Comparison of ENCODE assay signal across 22 mouse cellular contexts in the genomic region with DNA sequence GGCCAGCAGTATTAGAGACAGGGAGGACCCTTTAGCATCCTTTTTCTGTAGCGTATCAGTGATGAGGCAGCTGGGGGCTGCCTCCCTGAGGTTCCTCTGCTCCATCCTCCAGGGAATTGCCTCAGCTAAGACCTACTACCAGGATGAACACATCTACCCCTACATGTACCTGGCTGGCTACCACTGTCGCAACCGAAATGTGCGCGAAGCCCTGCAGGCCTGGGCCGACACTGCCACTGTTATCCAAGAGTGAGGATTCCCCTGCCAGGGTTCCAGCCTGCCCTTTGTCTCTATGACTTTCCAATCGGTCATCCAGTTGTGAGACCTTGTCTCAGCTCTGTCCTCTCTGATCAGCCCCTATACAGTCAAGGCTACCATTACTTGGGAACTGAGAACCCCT. TPM values are rescaled to one million over a fixed set of nuclear protein-coding genes. Genes with fewer than 3 reads are reported as not detected.
DNase-seq lines count a peak whose midpoint lies in the region; ATAC-seq and TF ChIP-seq lines count a peak whose summit lies in the region.
"Had no signal": no experiment of that assay in that cellular context is flagged by ENCODE, and none has a peak within 500 bp of the region (broad histone marks: within the 10 kb centered on the region; RNA-seq: fewer than 3 reads in every experiment).

No protein-coding gene starts in this region.

- DNase-seq in forebrain, embryonic 10.5 days (ENCODE audit: extremely low spot score, low spot score) = no peak
- no peak for DNase-seq in limb, embryonic 10.5 days (ENCODE audit: low spot score)
- no peak for DNase-seq in CH12.LX (ENCODE audit: extremely low read depth)
- DNase-seq in hindbrain, embryonic 14.5 days (ENCODE audit: low spot score) = no peak
- DNase-seq: adrenal gland, adult 2 months; adrenal gland, postnatal 14 days; B cell, adult 2 months; cerebellum, adult 18-20 months; cerebellum, adult 9-11 months; cerebellum, postnatal 25 days; gastrocnemius, postnatal 14 days; heart, adult 18-20 months; heart, postnatal 14 days; heart, postnatal 4 days had no signal

- in situ Hi-C loops in CH12.LX (cut with MboI; ENCODE audit: low pct_ligation_motif_present, low pct_unique_long_range_greater_than_20kb, low sequenced_read_pairs) = no loop called here

- dilution Hi-C loops in CH12.LX (cut with MboI; ENCODE audit: extremely low pct_ligation_motif_present, extremely low pct_unique_long_range_greater_than_20kb, low sequenced_read_pairs) = no loop called here

- H3K27ac ChIP-seq in forebrain, embryonic 10.5 days = no peak overlapping the region
- no peak overlapping the region for H3K27ac ChIP-seq in forebrain, embryonic 12.5 days
- H3K27ac ChIP-seq in limb, embryonic 12.5 days = no peak overlapping the region
- H3K27ac ChIP-seq in limb, embryonic 10.5 days = no peak overlapping the region
- H3K27ac ChIP-seq in CH12.LX (ENCODE audit: insufficient read depth, low read depth) = 0 out of 2 replicates have a peak overlapping the region, but pooled peaks have one; percentile 8
- H3K27ac ChIP-seq in embryonic facial prominence, embryonic 13.5 days = no peak overlapping the region
- H3K27ac ChIP-seq in hindbrain, embryonic 14.5 days = no peak overlapping the region
- H3K27ac ChIP-seq: forebrain, embryonic 15.5 days; heart, embryonic 15.5 days; hindbrain, embryonic 15.5 days had no signal

- 98% methylated on average over 7 of the region's 7 CpGs for WGBS in forebrain, embryonic 10.5 days
- WGBS in forebrain, embryonic 12.5 days = 97% methylated on average over 7 of the region's 7 CpGs
- 91% methylated on average over 7 of the region's 7 CpGs for WGBS in limb, embryonic 12.5 days
- WGBS in limb, embryonic 10.5 days = 94% methylated on average over 7 of the region's 7 CpGs
- 93% methylated on average over 7 of the region's 7 CpGs for WGBS in embryonic facial prominence, embryonic 13.5 days
- 98% methylated on average over 7 of the region's 7 CpGs for WGBS in hindbrain, embryonic 14.5 days

- peaks cover 28% of the 10 kb centered on the region for H3K79me2 ChIP-seq in CH12.LX (replicated peaks; ENCODE audit: control insufficient read depth, extremely low read depth, insufficient read depth, poor library complexity, severe bottlenecking)

- TF ChIP-seq EP300 in CH12.LX (IDR thresholded peaks at IDR 0.05; ENCODE audit: low read length) = no peak

- H3K9me3 ChIP-seq in forebrain, embryonic 10.5 days = no peaks in the 10 kb centered on the region
- no peaks in the 10 kb centered on the region for H3K9me3 ChIP-seq in forebrain, embryonic 12.5 days
- no peaks in the 10 kb centered on the region for H3K9me3 ChIP-seq in limb, embryonic 12.5 days
- no peaks in the 10 kb centered on the region for H3K9me3 ChIP-seq in limb, embryonic 10.5 days (replicated peaks)
- no peaks in the 10 kb centered on the region for H3K9me3 ChIP-seq in CH12.LX (replicated peaks; ENCODE audit: low read length)
- no peaks in the 10 kb centered on the region for H3K9me3 ChIP-seq in embryonic facial prominence, embryonic 13.5 days
- no peaks in the 10 kb centered on the region for H3K9me3 ChIP-seq in hindbrain, embryonic 14.5 days (ENCODE audit: control insufficient read depth, low read length)
- H3K9me3 ChIP-seq: forebrain, embryonic 15.5 days; heart, embryonic 12.5 days; heart, embryonic 15.5 days; hindbrain, embryonic 15.5 days had no signal

- no peak overlapping the region for H3K4me2 ChIP-seq in forebrain, embryonic 12.5 days
- no peak overlapping the region for H3K4me2 ChIP-seq in limb, embryonic 12.5 days
- no peak overlapping the region for H3K4me2 ChIP-seq in CH12.LX (ENCODE audit: insufficient read depth, low read depth, poor library complexity, severe bottlenecking)
- no peak overlapping the region for H3K4me2 ChIP-seq in embryonic facial prominence, embryonic 13.5 days
- H3K4me2 ChIP-seq in hindbrain, embryonic 14.5 days (replicated peaks) = no peak overlapping the region
- H3K4me2 ChIP-seq: forebrain, embryonic 15.5 days; heart, embryonic 12.5 days; heart, embryonic 15.5 days had no signal

- no peak for TF ChIP-seq POLR2A in CH12.LX (IDR thresholded peaks at IDR 0.05; ENCODE audit: low read depth, low read length)

- no peak for TF ChIP-seq CTCF in CH12.LX (conservative IDR thresholded peaks at IDR 0.05 in 1 of 2, IDR thresholded peaks at IDR 0.05 in 1 of 2; ENCODE audit: low read depth in 2 of 2, low read length in 2 of 2)

- H3K36me3 ChIP-seq in forebrain, embryonic 10.5 days (replicated peaks) = peaks cover 47% of the 10 kb centered on the region
- H3K36me3 ChIP-seq in forebrain, embryonic 12.5 days (replicated peaks) = peaks cover 45% of the 10 kb centered on the region
- peaks cover 47% of the 10 kb centered on the region for H3K36me3 ChIP-seq in limb, embryonic 12.5 days
- H3K36me3 ChIP-seq in limb, embryonic 10.5 days = peaks cover 54% of the 10 kb centered on the region
- H3K36me3 ChIP-seq in CH12.LX (replicated peaks in 1 of 2; ENCODE audit: control insufficient read depth in 1 of 2, insufficient read depth in 1 of 2, low read length in 1 of 2) = peaks cover 30 to 44% of the 10 kb centered on the region in 2 experiments
- H3K36me3 ChIP-seq in embryonic facial prominence, embryonic 13.5 days = peaks cover 43% of the 10 kb centered on the region
- peaks cover 48% of the 10 kb centered on the region for H3K36me3 ChIP-seq in hindbrain, embryonic 14.5 days (replicated peaks; ENCODE audit: control insufficient read depth, insufficient read depth)

- H3K27me3 ChIP-seq in forebrain, embryonic 10.5 days (ENCODE audit: poor library complexity, severe bottlenecking) = no peaks in the 10 kb centered on the region
- H3K27me3 ChIP-seq in forebrain, embryonic 12.5 days = no peaks in the 10 kb centered on the region
- no peaks in the 10 kb centered on the region for H3K27me3 ChIP-seq in limb, embryonic 12.5 days
- no peaks in the 10 kb centered on the region for H3K27me3 ChIP-seq in limb, embryonic 10.5 days (ENCODE audit: low read depth, poor library complexity, severe bottlenecking)
- H3K27me3 ChIP-seq in CH12.LX (replicated peaks) = no peaks in the 10 kb centered on the region
- H3K27me3 ChIP-seq in embryonic facial prominence, embryonic 13.5 days = no peaks in the 10 kb centered on the region
- no peaks in the 10 kb centered on the region for H3K27me3 ChIP-seq in hindbrain, embryonic 14.5 days (ENCODE audit: control insufficient read depth, insufficient read depth, low read length)
- H3K27me3 ChIP-seq: forebrain, embryonic 15.5 days; heart, embryonic 12.5 days; heart, embryonic 15.5 days; hindbrain, embryonic 15.5 days had no signal

- TF ChIP-seq RAD21 in CH12.LX (IDR thresholded peaks at IDR 0.05; ENCODE audit: low read depth, low read length) = no peak

- no peak overlapping the region for H3K9ac ChIP-seq in forebrain, embryonic 12.5 days
- H3K9ac ChIP-seq in limb, embryonic 12.5 days (replicated peaks) = 0 out of 2 replicates have a peak overlapping the region, but pooled peaks have one; percentile 1
- no peak overlapping the region for H3K9ac ChIP-seq in CH12.LX (ENCODE audit: insufficient read depth, low read depth)
- H3K9ac ChIP-seq in embryonic facial prominence, embryonic 13.5 days = 0 out of 2 replicates have a peak overlapping the region, but pooled peaks have one; percentile 11
- H3K9ac ChIP-seq in hindbrain, embryonic 14.5 days = no peak overlapping the region
- H3K9ac ChIP-seq: forebrain, embryonic 15.5 days; heart, embryonic 12.5 days; heart, embryonic 15.5 days; hindbrain, embryonic 15.5 days had no signal

- ATAC-seq in forebrain, embryonic 12.5 days (ENCODE audit: low FRiP score) = no peak
- no peak for ATAC-seq in limb, embryonic 12.5 days (ENCODE audit: insufficient number of reproducible peaks, insufficient read depth, low FRiP score, low TSS enrichment, low read depth)
- ATAC-seq in embryonic facial prominence, embryonic 13.5 days (ENCODE audit: insufficient number of reproducible peaks, insufficient read depth, low FRiP score, low TSS enrichment, low read depth) = no peak
- ATAC-seq in hindbrain, embryonic 14.5 days (ENCODE audit: low FRiP score) = no peak
- ATAC-seq: forebrain, embryonic 15.5 days; intestine, postnatal 0 days had no signal

- peaks cover 69% of the 10 kb centered on the region for H3K4me1 ChIP-seq in forebrain, embryonic 10.5 days
- peaks cover 46% of the 10 kb centered on the region for H3K4me1 ChIP-seq in forebrain, embryonic 12.5 days
- peaks cover 42% of the 10 kb centered on the region for H3K4me1 ChIP-seq in limb, embryonic 12.5 days (replicated peaks)
- peaks cover 63% of the 10 kb centered on the region for H3K4me1 ChIP-seq in limb, embryonic 10.5 days
- H3K4me1 ChIP-seq in CH12.LX (ENCODE audit: control insufficient read depth in 1 of 2, insufficient read depth in 2 of 2) = peaks cover 38 to 60% of the 10 kb centered on the region in 2 experiments
- peaks cover 44% of the 10 kb centered on the region for H3K4me1 ChIP-seq in embryonic facial prominence, embryonic 13.5 days
- peaks cover 26% of the 10 kb centered on the region for H3K4me1 ChIP-seq in hindbrain, embryonic 14.5 days (replicated peaks; ENCODE audit: control insufficient read depth, insufficient read depth, low read length)

- 0 out of 2 replicates have a peak overlapping the region, but pooled peaks have one; percentile 86 for H3K4me3 ChIP-seq in forebrain, embryonic 10.5 days
- no peak overlapping the region for H3K4me3 ChIP-seq in forebrain, embryonic 12.5 days (replicated peaks)
- no peak overlapping the region for H3K4me3 ChIP-seq in limb, embryonic 12.5 days (replicated peaks)
- H3K4me3 ChIP-seq in limb, embryonic 10.5 days = no peak overlapping the region
- H3K4me3 ChIP-seq in CH12.LX (replicated peaks in 1 of 3; ENCODE audit: low read depth in 2 of 3, low read length in 2 of 3, poor library complexity in 1 of 3) = no peak overlapping the region
- H3K4me3 ChIP-seq in embryonic facial prominence, embryonic 13.5 days = no peak overlapping the region
- H3K4me3 ChIP-seq in hindbrain, embryonic 14.5 days (replicated peaks; ENCODE audit: low read length) = no peak overlapping the region
- H3K4me3 ChIP-seq: forebrain, embryonic 15.5 days; heart, embryonic 12.5 days; heart, embryonic 15.5 days; hindbrain, embryonic 15.5 days had no signal

RNA-seq across cellular contexts. Expression of gene Map4k2, which starts 2.8 kb away (rescaled TPM):
- 12.6 and 14.5 TPM in 2 replicates for polyA plus RNA-seq in forebrain, embryonic 10.5 days (2016; fragmentation: Nextera tagmentation; extraction: Ambion mirVana)
- 14.4 and 15.1 TPM in 2 replicates for polyA plus RNA-seq in forebrain, embryonic 12.5 days (2016; fragmentation: Nextera tagmentation; extraction: Ambion mirVana)
- 13.5 and 13.6 TPM in 2 replicates for polyA plus RNA-seq in limb, embryonic 12.5 days (2016; fragmentation: Nextera tagmentation; extraction: Ambion mirVana)
- 10.4 and 15.2 TPM in 2 replicates for polyA plus RNA-seq in limb, embryonic 10.5 days (2016; fragmentation: Nextera tagmentation; extraction: Ambion mirVana)
- 77.6 and 95.2 TPM in 2 replicates for total RNA-seq in CH12.LX (2012; rRNA removed)
- total RNA-seq in CH12.LX (2014; rRNA removed) = 55.5 and 56.7 TPM in 2 replicates
- polyA plus RNA-seq in CH12.LX (2012; ENCODE audit: insufficient read length, low read depth) = 119 and 127 TPM in 2 replicates
- 13.8 and 15.3 TPM in 2 replicates for polyA plus RNA-seq in embryonic facial prominence, embryonic 13.5 days (2015; fragmentation: Nextera tagmentation; extraction: Ambion mirVana)
- 12.4 and 15.4 TPM in 2 replicates for polyA plus RNA-seq in hindbrain, embryonic 14.5 days (2014; fragmentation: Nextera tagmentation; extraction: Ambion mirVana)

RNA-seq across cellular contexts. Expression of gene Men1, which starts 3.4 kb away (rescaled TPM):
- polyA plus RNA-seq in forebrain, embryonic 10.5 days (2016; fragmentation: Nextera tagmentation; extraction: Ambion mirVana) = 115 and 130 TPM in 2 replicates
- polyA plus RNA-seq in forebrain, embryonic 12.5 days (2016; fragmentation: Nextera tagmentation; extraction: Ambion mirVana) = 97.1 and 107 TPM in 2 replicates
- polyA plus RNA-seq in limb, embryonic 12.5 days (2016; fragmentation: Nextera tagmentation; extraction: Ambion mirVana) = 103 and 107 TPM in 2 replicates
- polyA plus RNA-seq in limb, embryonic 10.5 days (2016; fragmentation: Nextera tagmentation; extraction: Ambion mirVana) = 118 and 120 TPM in 2 replicates
- 42.9 and 43.0 TPM in 2 replicates for total RNA-seq in CH12.LX (2012; rRNA removed)
- 23.5 and 24.9 TPM in 2 replicates for total RNA-seq in CH12.LX (2014; rRNA removed)
- polyA plus RNA-seq in CH12.LX (2012; ENCODE audit: insufficient read length, low read depth) = 50.7 and 67.8 TPM in 2 replicates
- 91.6 and 92.4 TPM in 2 replicates for polyA plus RNA-seq in embryonic facial prominence, embryonic 13.5 days (2015; fragmentation: Nextera tagmentation; extraction: Ambion mirVana)
- polyA plus RNA-seq in hindbrain, embryonic 14.5 days (2014; fragmentation: Nextera tagmentation; extraction: Ambion mirVana) = 46.7 and 51.5 TPM in 2 replicates

RNA-seq across cellular contexts. Expression of gene Sf1, which starts 25.3 kb away (rescaled TPM):
- 201 TPM in 2 replicates for polyA plus RNA-seq in forebrain, embryonic 10.5 days (2016; fragmentation: Nextera tagmentation; extraction: Ambion mirVana)
- 204 and 221 TPM in 2 replicates for polyA plus RNA-seq in forebrain, embryonic 12.5 days (2016; fragmentation: Nextera tagmentation; extraction: Ambion mirVana)
- polyA plus RNA-seq in limb, embryonic 12.5 days (2016; fragmentation: Nextera tagmentation; extraction: Ambion mirVana) = 164 and 171 TPM in 2 replicates
- 193 and 206 TPM in 2 replicates for polyA plus RNA-seq in limb, embryonic 10.5 days (2016; fragmentation: Nextera tagmentation; extraction: Ambion mirVana)
- 70.4 and 83.2 TPM in 2 replicates for total RNA-seq in CH12.LX (2012; rRNA removed)
- 54.5 and 64.7 TPM in 2 replicates for total RNA-seq in CH12.LX (2014; rRNA removed)
- polyA plus RNA-seq in CH12.LX (2012; ENCODE audit: insufficient read length, low read depth) = 229 and 251 TPM in 2 replicates
- polyA plus RNA-seq in embryonic facial prominence, embryonic 13.5 days (2015; fragmentation: Nextera tagmentation; extraction: Ambion mirVana) = 137 and 151 TPM in 2 replicates
- 103 and 112 TPM in 2 replicates for polyA plus RNA-seq in hindbrain, embryonic 14.5 days (2014; fragmentation: Nextera tagmentation; extraction: Ambion mirVana)

RNA-seq across cellular contexts. Expression of gene Cdc42bpg, which starts 31.9 kb away (rescaled TPM):
- 0.23 and 0.24 TPM in 2 replicates for polyA plus RNA-seq in forebrain, embryonic 10.5 days (2016; fragmentation: Nextera tagmentation; extraction: Ambion mirVana)
- 0.36 and 0.38 TPM in 2 replicates for polyA plus RNA-seq in forebrain, embryonic 12.5 days (2016; fragmentation: Nextera tagmentation; extraction: Ambion mirVana)
- 0.69 and 0.96 TPM in 2 replicates for polyA plus RNA-seq in limb, embryonic 12.5 days (2016; fragmentation: Nextera tagmentation; extraction: Ambion mirVana)
- 0.15 and 0.38 TPM in 2 replicates for polyA plus RNA-seq in limb, embryonic 10.5 days (2016; fragmentation: Nextera tagmentation; extraction: Ambion mirVana)
- 4.1 and 4.2 TPM in 2 replicates for total RNA-seq in CH12.LX (2012; rRNA removed)
- 0.65 and 0.79 TPM in 2 replicates for total RNA-seq in CH12.LX (2014; rRNA removed)
- polyA plus RNA-seq in CH12.LX (2012; ENCODE audit: insufficient read length, low read depth) = 2.3 and 2.6 TPM in 2 replicates
- polyA plus RNA-seq in embryonic facial prominence, embryonic 13.5 days (2015; fragmentation: Nextera tagmentation; extraction: Ambion mirVana) = 0.91 and 0.92 TPM in 2 replicates
- 0.56 and 0.63 TPM in 2 replicates for polyA plus RNA-seq in hindbrain, embryonic 14.5 days (2014; fragmentation: Nextera tagmentation; extraction: Ambion mirVana)

RNA-seq across cellular contexts. Expression of gene Pygm, which starts 46.0 kb away (rescaled TPM):
- 0.83 and 2.0 TPM in 2 replicates for polyA plus RNA-seq in forebrain, embryonic 10.5 days (2016; fragmentation: Nextera tagmentation; extraction: Ambion mirVana)
- 0.78 and 1.5 TPM in 2 replicates for polyA plus RNA-seq in forebrain, embryonic 12.5 days (2016; fragmentation: Nextera tagmentation; extraction: Ambion mirVana)
- polyA plus RNA-seq in limb, embryonic 12.5 days (2016; fragmentation: Nextera tagmentation; extraction: Ambion mirVana) = 6.3 and 6.5 TPM in 2 replicates
- 2.5 and 3.0 TPM in 2 replicates for polyA plus RNA-seq in limb, embryonic 10.5 days (2016; fragmentation: Nextera tagmentation; extraction: Ambion mirVana)
- 0.47 and 0.63 TPM in 2 replicates for total RNA-seq in CH12.LX (2012; rRNA removed)
- 0.32 and 0.92 TPM in 2 replicates for total RNA-seq in CH12.LX (2014; rRNA removed)
- polyA plus RNA-seq in CH12.LX (2012; ENCODE audit: insufficient read length, low read depth) = 1.2 and 2.0 TPM in 2 replicates
- 3.7 and 5.4 TPM in 2 replicates for polyA plus RNA-seq in embryonic facial prominence, embryonic 13.5 days (2015; fragmentation: Nextera tagmentation; extraction: Ambion mirVana)
- polyA plus RNA-seq in hindbrain, embryonic 14.5 days (2014; fragmentation: Nextera tagmentation; extraction: Ambion mirVana) = 6.2 and 6.8 TPM in 2 replicates

Comparison
In these comparisons a context has a peak if more than half of its experiments do, and no peak if none do; other contexts are left out.
1. H3K9ac ChIP-seq: peak in limb, embryonic 12.5 days (single experiment) and embryonic facial prominence, embryonic 13.5 days (single experiment); none in forebrain, embryonic 12.5 days (single experiment), CH12.LX (single experiment) and hindbrain, embryonic 14.5 days (single experiment).